Mouse (Mus musculus) stomach, postnatal 0 days (tissue): ENCODE results near the gene Foxred2.

Source experiments
- CTCF ChIP-seq: IDR thresholded peaks from 2 replicates; pipeline ENCODE4 v1.5.1; 2016; ENCODE audit warnings: antibody characterized with exemption, low read depth, mild to moderate bottlenecking, moderate library complexity
- EP300 ChIP-seq: optimal IDR thresholded peaks from 2 replicates; pipeline ENCODE3; 2016; ENCODE audit warnings: antibody characterized with exemption

DNA sequence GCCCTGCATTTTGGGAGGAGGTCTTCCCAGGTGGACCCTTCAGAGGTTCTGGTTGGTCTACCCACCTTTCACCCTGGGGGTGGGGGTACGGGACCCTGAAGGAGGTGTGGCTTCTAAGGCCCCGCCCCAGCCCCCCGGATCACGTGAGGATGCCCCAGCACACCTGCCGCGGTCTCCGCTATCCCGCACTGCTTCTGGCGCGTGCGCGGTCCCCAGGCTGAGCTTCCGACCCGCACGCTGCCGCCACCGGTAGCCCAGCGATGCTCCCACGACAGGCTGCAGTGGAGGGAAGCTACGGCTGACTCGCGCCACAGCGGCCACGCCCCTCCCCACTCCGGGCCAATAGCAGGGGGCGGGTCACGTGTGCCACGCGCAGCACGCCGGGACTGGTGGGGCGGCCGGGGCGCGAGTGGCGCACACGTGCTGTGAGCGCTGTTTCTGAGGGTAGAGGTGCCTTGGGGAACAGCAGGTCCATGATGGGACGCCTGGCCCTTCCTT lies at the start of gene Foxred2:
- TF ChIP-seq CTCF: peak; percentile 63
- TF ChIP-seq EP300: no peak
